Mouse (Mus musculus) MEL (cell line): ENCODE measurements around the gene A030005K14Rik. TPM values are rescaled to one million over a fixed set of nuclear protein-coding genes. Genes with fewer than 3 reads are reported as not detected.

Source experiments
- DNase-seq: peaks from one replicate; pipeline ENCODE4 v3.0.0; 2011; ENCODE audit warnings: low read depth, low spot score
- H3K27ac ChIP-seq: 2 replicates; pipeline ENCODE4 v1.5.1; 2012; ENCODE audit warnings: low read depth, mild to moderate bottlenecking, control low read depth, low read length, moderate library complexity; ENCODE audit not compliant: control insufficient read depth
- H3K27me3 ChIP-seq, 2 experiments: fragments of 150-350 bp in 1 of 2; sonication (generic) in 1 of 2; 2 replicates each; pipeline ENCODE4 v1.6.1; 2012; ENCODE audit warnings: low read length in 2 of 2, mild to moderate bottlenecking in 2 of 2, improper control_type of control experiment in 1 of 2, moderate library complexity in 1 of 2; ENCODE audit not compliant: insufficient read depth in 2 of 2, control insufficient read depth in 1 of 2
- H3K36me3 ChIP-seq, 2 experiments: 2 replicates each; pipeline ENCODE4 v1.6.1; 2012 to 2014; ENCODE audit warnings: low read length in 2 of 2, improper control_type of control experiment in 1 of 2, inconsistent platforms in 1 of 2, mild to moderate bottlenecking in 1 of 2; ENCODE audit not compliant: insufficient read depth in 2 of 2, control insufficient read depth in 1 of 2
- H3K4me1 ChIP-seq, 2 experiments: fragments of 150-350 bp in 1 of 2; sonication (generic) in 1 of 2; 2 replicates each; pipeline ENCODE4 v1.6.1; 2012; ENCODE audit warnings: low read length in 2 of 2, improper control_type of control experiment in 1 of 2, mild to moderate bottlenecking in 1 of 2; ENCODE audit not compliant: insufficient read depth in 2 of 2, control insufficient read depth in 1 of 2
- H3K4me3 ChIP-seq, 2 experiments: fragments of 150-350 bp in 1 of 2; sonication (generic) in 1 of 2; 2 replicates each; pipeline ENCODE4 v1.5.1; 2012; ENCODE audit warnings: low read depth in 2 of 2, low read length in 2 of 2, mild to moderate bottlenecking in 2 of 2, moderate library complexity in 2 of 2, control low read depth in 1 of 2, improper control_type of control experiment in 1 of 2; ENCODE audit not compliant: control insufficient read depth in 1 of 2, insufficient read depth in 1 of 2
- H3K79me2 ChIP-seq: 2 replicates; pipeline ENCODE4 v1.6.1; 2012; ENCODE audit warnings: mild to moderate bottlenecking, low read length, moderate library complexity; ENCODE audit not compliant: control insufficient read depth, poor library complexity, insufficient read depth
- H3K9ac ChIP-seq: 2 replicates; pipeline ENCODE4 v1.6.1; 2012; ENCODE audit warnings: low read depth, mild to moderate bottlenecking, control low read depth, low read length, moderate library complexity; ENCODE audit not compliant: control insufficient read depth, poor library complexity, severe bottlenecking
- H3K9me3 ChIP-seq: fragments of 150-350 bp; sonication (generic); replicated peaks from 2 replicates; pipeline ENCODE4 v1.6.1; 2012; ENCODE audit warnings: mild to moderate bottlenecking, low read length, improper control_type of control experiment, moderate library complexity; ENCODE audit not compliant: insufficient read depth
- CHD2 ChIP-seq: IDR thresholded peaks from 2 replicates; pipeline ENCODE4 v1.6.1; 2011; ENCODE audit warnings: low read length, improper control_type of control experiment
- CTCF ChIP-seq, 3 experiments: IDR thresholded peaks in 2 of 3; conservative IDR thresholded peaks in 1 of 3; 2 replicates each; pipeline ENCODE4 v1.5.1; 2011 to 2012; ENCODE audit warnings: low read length in 3 of 3, low read depth in 2 of 3, mild to moderate bottlenecking in 2 of 3, improper control_type of control experiment in 1 of 3, inconsistent platforms in 1 of 3, mixed read lengths in 1 of 3, moderate library complexity in 1 of 3; ENCODE audit not compliant: control insufficient read depth in 1 of 3, insufficient read depth in 1 of 3, poor library complexity in 1 of 3, severe bottlenecking in 1 of 3
- E2F4 ChIP-seq: IDR thresholded peaks from 2 replicates; pipeline ENCODE4 v1.6.1; 2011; ENCODE audit warnings: low read depth, low read length, improper control_type of control experiment, borderline replicate concordance
- ELF1 ChIP-seq: IDR thresholded peaks from 2 replicates; pipeline ENCODE4 v1.6.1; 2014; ENCODE audit warnings: low read depth, mild to moderate bottlenecking, inconsistent platforms, low read length, improper control_type of control experiment, moderate library complexity
- EP300 ChIP-seq, 2 experiments: IDR thresholded peaks; 2 replicates each; pipeline ENCODE4 v1.6.1; 2011; ENCODE audit warnings: improper control_type of control experiment in 2 of 2, low read length in 2 of 2, low read depth in 1 of 2, mild to moderate bottlenecking in 1 of 2
- JUND ChIP-seq: IDR thresholded peaks from 2 replicates; pipeline ENCODE4 v1.6.1; 2011; ENCODE audit warnings: low read depth, mild to moderate bottlenecking, improper control_type of control experiment, low read length
- KAT2A ChIP-seq: conservative IDR thresholded peaks from 2 replicates; pipeline ENCODE4 v1.6.1; 2012; ENCODE audit warnings: low read depth, low read length, improper control_type of control experiment, inconsistent platforms
- MAFK ChIP-seq: IDR thresholded peaks from 2 replicates; pipeline ENCODE4 v1.6.1; 2011; ENCODE audit warnings: low read depth, mild to moderate bottlenecking, low read length, improper control_type of control experiment, borderline replicate concordance
- MAZ ChIP-seq: IDR thresholded peaks from 2 replicates; pipeline ENCODE4 v1.6.1; 2012; ENCODE audit warnings: low read depth, mild to moderate bottlenecking, inconsistent platforms, low read length, improper control_type of control experiment
- MXI1 ChIP-seq: IDR thresholded peaks from 2 replicates; pipeline ENCODE4 v1.6.1; 2011; ENCODE audit warnings: mild to moderate bottlenecking, low read depth, low read length, improper control_type of control experiment
- MYB ChIP-seq: IDR thresholded peaks from 2 replicates; pipeline ENCODE4 v1.6.1; 2011; ENCODE audit warnings: mild to moderate bottlenecking, low read depth, low read length, improper control_type of control experiment
- POLR2A ChIP-seq, 2 experiments: IDR thresholded peaks; 2 replicates each; pipeline ENCODE4 v1.6.1; 2011 to 2012; ENCODE audit warnings: low read length in 2 of 2, mild to moderate bottlenecking in 2 of 2, control low read depth in 1 of 2, improper control_type of control experiment in 1 of 2, low read depth in 1 of 2, moderate library complexity in 1 of 2; ENCODE audit not compliant: control insufficient read depth in 1 of 2, insufficient read depth in 1 of 2, poor library complexity in 1 of 2
- POLR2AphosphoS2 ChIP-seq: IDR thresholded peaks from 2 replicates; pipeline ENCODE4 v1.6.1; 2011; ENCODE audit warnings: low read length, improper control_type of control experiment
- RAD21 ChIP-seq: IDR thresholded peaks from 2 replicates; pipeline ENCODE4 v1.6.1; 2011; ENCODE audit warnings: mild to moderate bottlenecking, low read depth, low read length, improper control_type of control experiment
- RCOR1 ChIP-seq: IDR thresholded peaks from 2 replicates; pipeline ENCODE4 v1.6.1; 2012; ENCODE audit warnings: low read depth, mild to moderate bottlenecking, inconsistent platforms, low read length, improper control_type of control experiment
- SIN3A ChIP-seq: IDR thresholded peaks from 2 replicates; pipeline ENCODE4 v1.6.1; 2012; ENCODE audit warnings: low read length, improper control_type of control experiment, inconsistent platforms
- TAL1 ChIP-seq: IDR thresholded peaks from 2 replicates; pipeline ENCODE4 v1.6.1; 2012; ENCODE audit warnings: mild to moderate bottlenecking, inconsistent platforms, low read length, moderate library complexity, mixed read lengths
- TBP ChIP-seq: IDR thresholded peaks from 2 replicates; pipeline ENCODE4 v1.8.0; 2011; ENCODE audit warnings: low read depth, low read length, improper control_type of control experiment
- UBTF ChIP-seq: IDR thresholded peaks from 2 replicates; pipeline ENCODE4 v1.6.1; 2012; ENCODE audit warnings: low read depth, mild to moderate bottlenecking, inconsistent platforms, low read length, improper control_type of control experiment, moderate library complexity, borderline replicate concordance; ENCODE audit not compliant: insufficient read depth
- USF1 ChIP-seq: IDR thresholded peaks from 2 replicates; pipeline ENCODE4 v1.6.1; 2014; ENCODE audit warnings: low read depth, mild to moderate bottlenecking, inconsistent platforms, low read length, improper control_type of control experiment, moderate library complexity
- USF2 ChIP-seq, 2 experiments: IDR thresholded peaks; 2 replicates each; pipeline ENCODE4 v1.6.1; 2011 to 2012; ENCODE audit warnings: improper control_type of control experiment in 2 of 2, low read length in 2 of 2, borderline replicate concordance in 1 of 2, inconsistent platforms in 1 of 2, low read depth in 1 of 2, mild to moderate bottlenecking in 1 of 2; ENCODE audit not compliant: insufficient read depth in 1 of 2
- ZC3H11A ChIP-seq: IDR thresholded peaks from 2 replicates; pipeline ENCODE4 v1.6.1; 2012; ENCODE audit warnings: low read depth, mild to moderate bottlenecking, inconsistent platforms, low read length, improper control_type of control experiment
- ZKSCAN1 ChIP-seq: IDR thresholded peaks from 2 replicates; pipeline ENCODE4 v1.6.1; 2012; ENCODE audit warnings: low read depth, mild to moderate bottlenecking, inconsistent platforms, low read length, improper control_type of control experiment, moderate library complexity
- ZNF384 ChIP-seq: IDR thresholded peaks from 2 replicates; pipeline ENCODE4 v1.6.1; 2012; ENCODE audit warnings: low read depth, mild to moderate bottlenecking, inconsistent platforms, low read length, improper control_type of control experiment
- polyA plus RNA-seq, 2 experiments: library from polyadenylated mRNA; stranded (reverse) in 1 of 2; unstranded in 1 of 2; fragments of >175 nt in 1 of 2; fragments of >200 nt in 1 of 2; gene quantifications; 2 replicates each; pipeline versions ENCODE4 v1.2.1 to v1.2.4; 2012; ENCODE audit warnings: low replicate concordance in 2 of 2, low read depth in 1 of 2; ENCODE audit not compliant: insufficient read length in 2 of 2, insufficient read depth in 1 of 2, missing spikeins in 1 of 2
- total RNA-seq: library from RNA; depleted of rRNA; stranded (reverse); fragments of 300-350 nt; gene quantifications from 2 replicates; pipeline ENCODE4 v1.2.3, GENCODE M21; 2012

The A030005K14Rik gene
- total and polyA plus RNA-seq, 3 experiments = not detected

DNA sequence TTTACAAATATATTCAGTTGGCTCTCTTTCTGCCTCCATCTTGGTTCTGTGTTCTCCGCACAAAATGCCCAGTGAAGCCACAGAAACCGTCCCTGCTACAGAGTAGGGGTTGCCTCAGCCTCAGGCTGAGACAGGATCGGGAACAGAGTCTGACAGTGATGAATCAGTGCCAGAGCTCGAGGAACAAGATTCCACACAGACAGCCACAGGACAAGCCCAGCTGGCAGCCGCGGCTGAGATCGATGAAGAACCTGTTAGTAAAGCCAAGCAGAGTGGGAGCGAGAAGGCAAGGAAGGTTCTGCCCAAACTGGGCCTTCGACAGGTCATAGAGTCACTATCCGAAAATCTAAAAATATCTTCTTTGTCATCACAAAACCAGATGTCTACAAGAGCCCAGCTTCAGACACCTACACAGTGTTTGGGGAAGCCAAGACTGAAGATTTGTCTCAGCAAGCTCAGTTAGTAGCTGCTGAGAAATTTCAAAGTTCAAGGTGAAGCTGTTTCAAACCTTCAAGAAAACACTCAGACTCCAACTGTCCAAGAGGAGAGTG is 43.8 kb downstream of the A030005K14Rik start:
- no peak overlapping the region for H3K4me3 ChIP-seq
- H3K27ac ChIP-seq = no peak overlapping the region
- no peaks in the 10 kb centered on the region for H3K27me3 ChIP-seq
- H3K9me3 ChIP-seq = no peaks in the 10 kb centered on the region
- no peaks in the 10 kb centered on the region for H3K4me1 ChIP-seq
- H3K79me2 ChIP-seq = no peaks in the 10 kb centered on the region
- TF ChIP-seq TAL1 = no peak
- TF ChIP-seq MYB = no peak
- TF ChIP-seq JUND = no peak
- no peak for TF ChIP-seq CTCF (IDR thresholded peaks at IDR 0.05 in 2 of 3, conservative IDR thresholded peaks at IDR 0.05 in 1 of 3; ENCODE audit: control insufficient read depth in 1 of 3, insufficient read depth in 1 of 3, low read depth in 2 of 3, low read length in 3 of 3, poor library complexity in 1 of 3, severe bottlenecking in 1 of 3)
- no peak for TF ChIP-seq USF2 (IDR thresholded peaks at IDR 0.05; ENCODE audit: borderline replicate concordance in 1 of 2, insufficient read depth in 1 of 2, low read depth in 1 of 2, low read length in 2 of 2)
- TF ChIP-seq RCOR1 = no peak
- TF ChIP-seq MAFK = no peak
- TF ChIP-seq ZKSCAN1 = no peak
- no peak for TF ChIP-seq USF1
- TF ChIP-seq POLR2AphosphoS2 = no peak
- no peak for TF ChIP-seq ZNF384
- no peak for TF ChIP-seq RAD21
- no peak for TF ChIP-seq MAZ
- TF ChIP-seq CHD2 = no peak
- no peak for TF ChIP-seq E2F4
- TF ChIP-seq POLR2A (IDR thresholded peaks at IDR 0.05; ENCODE audit: control insufficient read depth in 1 of 2, insufficient read depth in 1 of 2, low read depth in 1 of 2, low read length in 2 of 2, poor library complexity in 1 of 2) = no peak
- TF ChIP-seq UBTF = no peak
- no peak for TF ChIP-seq ELF1
- no peak overlapping the region for H3K9ac ChIP-seq
- DNase-seq = no peak
- H3K36me3 ChIP-seq = no peaks in the 10 kb centered on the region

DNA sequence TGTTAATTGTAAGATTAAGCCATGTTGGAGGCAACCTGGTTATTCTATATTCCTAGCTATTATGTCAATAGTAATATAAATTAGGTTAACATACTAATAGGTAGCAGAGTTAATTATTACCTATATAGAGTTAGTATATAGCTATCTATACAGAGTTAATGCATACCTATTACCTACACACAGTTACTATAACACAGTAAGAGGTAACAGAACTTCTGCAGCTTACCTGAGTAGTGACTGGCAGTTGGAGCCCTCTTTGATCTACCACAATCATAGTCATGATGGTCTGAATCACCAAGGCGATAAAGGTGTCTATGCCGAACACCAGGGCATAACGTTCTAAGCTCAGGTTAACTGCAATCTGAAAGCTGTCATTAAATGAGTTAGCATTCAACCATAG is 44.7 kb downstream of the A030005K14Rik start:
- no peak overlapping the region for H3K4me3 ChIP-seq
- no peak for TF ChIP-seq ELF1
- no peak for TF ChIP-seq USF2 (IDR thresholded peaks at IDR 0.05; ENCODE audit: borderline replicate concordance in 1 of 2, insufficient read depth in 1 of 2, low read depth in 1 of 2, low read length in 2 of 2)
- no peak for TF ChIP-seq POLR2A (IDR thresholded peaks at IDR 0.05; ENCODE audit: control insufficient read depth in 1 of 2, insufficient read depth in 1 of 2, low read depth in 1 of 2, low read length in 2 of 2, poor library complexity in 1 of 2)
- no peak for TF ChIP-seq EP300 (IDR thresholded peaks at IDR 0.05; ENCODE audit: low read depth in 1 of 2, low read length in 2 of 2)
- no peak for TF ChIP-seq E2F4
- TF ChIP-seq ZC3H11A = no peak
- TF ChIP-seq MXI1 = no peak
- TF ChIP-seq USF1 = no peak
- no peak for TF ChIP-seq ZNF384
- no peak for TF ChIP-seq MAFK
- no peak for TF ChIP-seq CHD2
- TF ChIP-seq TBP = no peak
- no peak for TF ChIP-seq SIN3A
- TF ChIP-seq KAT2A = no peak
- TF ChIP-seq JUND = no peak
- no peak for TF ChIP-seq MYB
- no peaks in the 10 kb centered on the region for H3K4me1 ChIP-seq
- DNase-seq = no peak
- no peaks in the 10 kb centered on the region for H3K36me3 ChIP-seq
- H3K79me2 ChIP-seq = no peaks in the 10 kb centered on the region
- no peak overlapping the region for H3K9ac ChIP-seq
- H3K27me3 ChIP-seq = no peaks in the 10 kb centered on the region
- H3K27ac ChIP-seq = no peak overlapping the region
- no peaks in the 10 kb centered on the region for H3K9me3 ChIP-seq
